Mouse (Mus musculus) bone marrow, adult 2 months (tissue): ENCODE data around the gene Phyh. TPM values are rescaled to one million over a fixed set of nuclear protein-coding genes. Genes with fewer than 3 reads are reported as not detected.

Experiments
- H3K27ac ChIP-seq: fragments of 200-500 bp; 2 replicates; pipeline ENCODE4 v1.5.1; 2012; ENCODE audit warnings: low read depth, mild to moderate bottlenecking, control low read depth, inconsistent platforms, low read length; ENCODE audit not compliant: control insufficient read depth, poor library complexity, insufficient read depth
- H3K4me1 ChIP-seq: fragments of 200-500 bp; 2 replicates; pipeline ENCODE4 v1.6.1; 2011; ENCODE audit warnings: low read length; ENCODE audit not compliant: control insufficient read depth, insufficient read depth
- H3K4me3 ChIP-seq: fragments of 200-500 bp; replicated peaks from 2 replicates; pipeline ENCODE3; 2011; ENCODE audit warnings: mild to moderate bottlenecking, low read depth, low read length, control low read depth; ENCODE audit not compliant: control insufficient read depth
- CTCF ChIP-seq: fragments of 200-500 bp; IDR thresholded peaks from 2 replicates; pipeline ENCODE4 v1.5.1; 2011; ENCODE audit warnings: low read length, control low read depth; ENCODE audit not compliant: control insufficient read depth, insufficient read depth
- POLR2A ChIP-seq: fragments of 200-500 bp; IDR thresholded peaks from 2 replicates; pipeline ENCODE4 v1.6.1; 2011; ENCODE audit warnings: low read depth, mild to moderate bottlenecking, control low read depth, low read length, borderline replicate concordance; ENCODE audit not compliant: control insufficient read depth
- WGBS: fragments of 180-500 bp; shearing (Covaris S2); methylation state at CpG from one replicate; pipeline ENCODE4 v1.1.7; 2018; 5-methylcytosine and 5-hydroxymethylcytosine counted together
- polyA plus RNA-seq: library from polyadenylated mRNA; stranded (reverse); fragments of >200 nt; gene quantifications from 2 replicates; pipeline ENCODE4 v1.2.4, GENCODE M21; 2011; ENCODE audit warnings: low replicate concordance; ENCODE audit not compliant: missing spikeins, insufficient read depth, insufficient read length

The Phyh gene
- 19.6 and 44.1 TPM in 2 replicates for polyA plus RNA-seq

DNA sequence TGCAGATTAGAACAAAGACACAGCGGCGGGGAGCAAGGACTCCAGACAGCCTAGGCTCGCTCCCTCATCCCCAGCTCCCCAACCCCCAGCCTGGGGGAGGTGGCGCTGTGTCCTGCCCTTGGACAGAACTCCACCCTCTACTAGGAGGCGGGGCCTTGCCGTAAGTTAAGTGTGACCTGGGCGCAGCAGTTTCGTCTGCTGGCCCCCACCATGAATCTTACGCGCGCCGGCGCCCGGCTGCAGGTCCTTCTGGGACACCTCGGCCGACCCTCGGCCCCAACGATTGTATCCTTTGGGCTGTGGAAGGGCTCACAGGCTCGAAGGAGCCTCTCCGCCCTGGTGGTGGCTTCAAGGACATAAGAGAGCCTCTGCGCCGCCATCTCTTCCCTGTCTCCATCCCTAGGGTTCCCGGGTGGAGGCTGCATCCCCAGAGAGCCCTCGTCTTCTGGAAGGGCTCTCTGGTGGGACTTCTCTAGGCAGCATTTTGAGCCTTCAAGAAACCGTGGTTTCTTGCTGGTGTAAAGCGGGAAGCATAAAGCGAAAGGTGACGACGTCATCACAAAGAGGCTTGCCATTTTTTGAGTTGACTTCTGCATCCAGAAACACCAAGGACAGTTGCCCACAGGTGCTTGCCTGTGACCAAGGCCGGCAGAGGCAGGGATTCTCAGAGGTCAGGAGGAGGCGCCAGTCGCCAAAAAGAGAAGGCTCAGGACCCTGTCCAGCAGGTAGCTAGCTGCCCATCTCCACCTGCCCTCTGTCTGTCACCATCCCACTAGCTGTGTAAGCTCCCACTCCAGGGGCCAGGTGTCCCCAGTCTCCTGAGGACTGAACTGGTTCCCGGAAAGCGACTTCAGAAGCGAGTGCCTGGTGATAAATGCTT, at the start of gene Phyh:
Phyh (plus strand) TSS at position 160 of the 880 bp plus-strand sequence.
- 7% methylated on average over 35 of the region's 35 CpGs for WGBS
- Histone ChIP-seq H3K4me3 (peak within 1 kb of the TSS; percentile 73), H3K27ac (peak within 1 kb of the TSS; percentile 80), H3K4me1 (no peaks in the 10 kb centered on the region; the same call in 1 of the 2 replicates)
- TF ChIP-seq POLR2A (peak; percentile 41; the same call in 1 of the 2 replicates), CTCF (peak; percentile 37; the same call in 1 of the 2 replicates)

GRCm38 (mm10) chr2:4872740-4873139, 46.1 kb upstream of the Phyh start:
- TF ChIP-seq POLR2A (no peak), CTCF (no peak)
- Histone ChIP-seq H3K4me3 (no peak overlapping the region), H3K4me1 (no peaks in the 10 kb centered on the region), H3K27ac (no peak overlapping the region)
- WGBS, result 30% methylated on average over 9 of the region's 9 CpGs

DNA sequence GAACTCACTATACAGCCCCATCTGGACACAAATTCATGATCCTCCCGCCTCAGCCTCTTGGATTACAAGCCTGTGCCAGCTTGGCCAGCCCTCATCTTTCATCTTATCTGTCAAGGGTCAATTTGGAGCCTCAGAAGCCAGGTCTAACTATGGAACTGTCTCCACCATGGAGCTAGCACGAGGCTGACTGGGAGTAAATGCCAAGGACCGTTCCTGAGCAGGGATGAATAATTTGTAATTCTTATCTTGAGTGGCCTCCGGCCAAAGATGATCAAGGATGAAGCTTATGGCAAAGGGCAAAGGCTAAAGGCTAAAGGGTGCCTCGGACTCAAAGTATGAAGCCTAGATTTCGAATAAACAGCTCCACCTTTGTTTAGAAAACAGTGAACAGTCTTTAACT, 45.5 kb upstream of the Phyh start:
- Histone ChIP-seq H3K27ac (no peak overlapping the region), H3K4me1 (no peaks in the 10 kb centered on the region; the same call in 1 of the 2 replicates), H3K4me3 (no peak overlapping the region)
- 76% methylated on average over 6 of the region's 6 CpGs for WGBS
- TF ChIP-seq CTCF (no peak), POLR2A (no peak)

DNA sequence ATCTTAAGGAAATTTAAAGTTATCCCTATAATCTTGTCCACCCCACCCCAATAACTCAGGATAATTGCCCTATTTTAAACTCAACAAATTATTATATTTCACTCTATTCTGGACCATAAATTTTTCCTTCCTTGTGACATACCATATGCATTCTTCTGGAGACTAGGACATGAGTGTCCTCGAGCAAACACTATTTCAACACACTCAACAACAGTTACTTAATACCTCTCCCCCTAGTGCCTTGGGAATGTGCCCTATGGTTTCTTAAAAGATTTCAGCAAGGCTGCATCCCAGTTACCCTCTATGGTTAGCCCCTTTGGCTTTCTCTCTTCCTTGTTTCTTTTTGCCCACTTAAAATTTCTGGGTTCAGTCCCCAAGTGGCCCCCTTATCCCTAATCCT, 43.7 kb upstream of the Phyh start:
- 29% methylated on average over 1 of the region's 1 CpGs for WGBS
- Histone ChIP-seq H3K27ac (no peak overlapping the region), H3K4me3 (no peak overlapping the region), H3K4me1 (no peaks in the 10 kb centered on the region; the same call in 1 of the 2 replicates)
- no peak for TF ChIP-seq CTCF
- TF ChIP-seq POLR2A, result no peak

DNA sequence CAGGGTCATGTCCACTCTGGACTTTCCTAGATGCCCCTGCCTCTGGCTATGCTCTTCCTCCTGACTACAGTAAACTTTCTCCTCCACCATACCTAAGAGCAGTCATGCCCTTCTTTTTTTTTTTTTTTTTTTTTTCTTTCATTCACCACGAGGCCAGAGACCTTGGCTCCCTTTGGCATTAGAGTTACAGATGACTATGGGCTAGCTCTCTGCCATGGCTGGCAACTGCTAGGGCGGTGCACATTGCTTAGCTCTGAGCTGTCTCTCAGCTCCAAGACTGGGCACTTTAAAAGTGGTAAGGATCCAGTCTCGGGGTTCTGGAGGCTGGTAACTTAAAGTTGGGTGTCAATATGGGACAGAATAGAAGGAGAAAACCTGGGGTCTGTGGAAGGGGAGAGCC, 42.7 kb upstream of the Phyh start:
- no peak for TF ChIP-seq POLR2A
- no peak for TF ChIP-seq CTCF
- Histone ChIP-seq H3K27ac (no peak overlapping the region), H3K4me3 (no peak overlapping the region), H3K4me1 (no peaks in the 10 kb centered on the region; the same call in 1 of the 2 replicates)
- WGBS, result 49% methylated on average over 3 of the region's 3 CpGs

GRCm38 (mm10) chr2:4880737-4881349, 38.0 kb upstream of the Phyh start:
- peak overlapping the region; percentile 71 for H3K4me3 ChIP-seq
- H3K27ac ChIP-seq, result no peak overlapping the region
- H3K4me1 ChIP-seq, result no peaks in the 10 kb centered on the region; the same call in 1 of the 2 replicates
- 6% methylated on average over 20 of the region's 20 CpGs for WGBS
- TF ChIP-seq CTCF (no peak), POLR2A (no peak)

- H3K27ac ChIP-seq, result peak within 1 kb of the TSS; percentile 89
- WGBS, result 1% methylated on average over 112 of the region's 115 CpGs
- no peak for TF ChIP-seq CTCF
- no peak for TF ChIP-seq POLR2A
- peak within 1 kb of the TSS; percentile 71 for H3K4me3 ChIP-seq
- no peaks in the 10 kb centered on the region; the same call in 1 of the 2 replicates for H3K4me1 ChIP-seq
Observed at GRCm38 (mm10) chr2:4881350-4882248, 37.2 kb upstream of the Phyh start, which contains the start of gene Sephs1. Gene Sephs1, plus strand, starts transcription at chr2:4881564.
